Mouse (Mus musculus): ENCODE measurements around the gene Akt3. TPM values are rescaled to one million over a fixed set of nuclear protein-coding genes. Genes with fewer than 3 reads are reported as not detected.

The Akt3 gene
- polyA plus RNA-seq, 1 experiment from 2014 or later = 4.2 TPM

DNA sequence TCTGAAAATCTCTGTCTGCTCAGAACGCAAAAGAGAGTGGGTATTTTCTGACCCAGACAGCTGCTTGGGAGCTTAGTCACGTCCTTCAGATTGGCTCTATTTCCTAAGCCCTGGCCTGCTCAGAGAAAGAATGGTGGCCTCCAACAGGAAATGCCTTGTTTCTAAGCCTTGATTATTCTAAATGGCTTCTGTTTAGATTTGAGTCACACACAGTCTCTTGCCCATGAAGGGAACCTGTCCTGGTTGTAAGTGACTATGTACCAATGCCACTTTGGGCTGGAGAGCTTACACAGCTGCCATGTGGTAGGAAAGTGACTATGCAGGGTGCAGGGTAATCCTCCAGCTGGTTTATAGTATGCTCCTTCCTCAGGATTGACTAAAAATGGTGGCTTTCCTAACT, 243.7 kb downstream of the Akt3 start:
- Histone ChIP-seq H3K9me3 (no peaks in the 10 kb centered on the region), H3K36me3 (no peaks in the 10 kb centered on the region), H3K27me3 (replicated peaks) (no peaks in the 10 kb centered on the region), H3K27ac (no peak overlapping the region), H3K4me1 (replicated peaks) (peaks cover 7% of the 10 kb centered on the region; the same call in 1 of the 2 replicates), H3K4me2 (replicated peaks) (no peak overlapping the region), H3K4me3 (replicated peaks) (no peak overlapping the region), H3K9ac (no peak overlapping the region)
- ATAC-seq = no peak
- 42% methylated on average over 2 of the region's 2 CpGs for WGBS

DNA sequence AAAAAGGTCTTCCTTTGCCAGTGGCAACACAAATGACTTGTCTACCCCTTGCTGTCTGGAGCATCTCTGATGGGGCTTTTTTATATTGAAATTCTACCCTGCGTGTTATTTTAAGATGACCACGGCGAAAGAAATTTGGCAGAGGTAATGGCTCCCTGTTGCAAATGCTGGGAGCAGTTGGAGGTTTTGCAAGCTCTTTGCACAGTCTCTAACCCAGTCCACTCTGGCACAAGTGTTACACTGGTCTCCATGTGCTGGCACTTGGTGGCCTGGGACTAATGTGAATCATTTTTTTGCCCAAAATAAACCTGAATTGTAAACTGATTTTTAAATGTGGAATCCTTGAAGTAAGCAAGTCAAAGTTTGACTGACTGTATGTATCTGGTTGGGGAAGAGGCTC, 244.2 kb downstream of the Akt3 start:
- no peaks in the 10 kb centered on the region for H3K9me3 ChIP-seq
- no peak overlapping the region for H3K4me3 ChIP-seq (replicated peaks)
- H3K27ac ChIP-seq = no peak overlapping the region
- peaks cover 7% of the 10 kb centered on the region; the same call in 1 of the 2 replicates for H3K4me1 ChIP-seq (replicated peaks)
- H3K36me3 ChIP-seq = no peaks in the 10 kb centered on the region
- ATAC-seq = no peak
- no peak overlapping the region for H3K9ac ChIP-seq
- no peak overlapping the region for H3K4me2 ChIP-seq (replicated peaks)
- WGBS = 92% methylated on average over 3 of the region's 3 CpGs
- H3K27me3 ChIP-seq (replicated peaks) = no peaks in the 10 kb centered on the region

- no peaks in the 10 kb centered on the region for H3K9me3 ChIP-seq
- ATAC-seq = peak; percentile 64
- H3K36me3 ChIP-seq = no peaks in the 10 kb centered on the region
- no peaks in the 10 kb centered on the region for H3K27me3 ChIP-seq (replicated peaks)
- no peak overlapping the region for H3K27ac ChIP-seq
- H3K4me2 ChIP-seq (replicated peaks) = no peak overlapping the region
- H3K9ac ChIP-seq = no peak overlapping the region
- no peak overlapping the region for H3K4me3 ChIP-seq (replicated peaks)
- peaks cover 7% of the 10 kb centered on the region; the same call in 1 of the 2 replicates for H3K4me1 ChIP-seq (replicated peaks)
- 84% methylated on average over 1 of the region's 1 CpGs for WGBS
Measured at GRCm38 (mm10) chr1:177013313-177013712, 244.7 kb downstream of the Akt3 start.

GRCm38 (mm10) chr1:177012774-177013173, 245.2 kb downstream of the Akt3 start:
- Histone ChIP-seq H3K9me3 (no peaks in the 10 kb centered on the region), H3K9ac (no peak overlapping the region), H3K36me3 (no peaks in the 10 kb centered on the region), H3K4me2 (replicated peaks) (no peak overlapping the region), H3K27ac (no peak overlapping the region), H3K27me3 (replicated peaks) (no peaks in the 10 kb centered on the region), H3K4me1 (replicated peaks) (peaks cover 7% of the 10 kb centered on the region; the same call in 1 of the 2 replicates), H3K4me3 (replicated peaks) (no peak overlapping the region)
- no peak for ATAC-seq
- 73% methylated on average over 3 of the region's 3 CpGs for WGBS

DNA sequence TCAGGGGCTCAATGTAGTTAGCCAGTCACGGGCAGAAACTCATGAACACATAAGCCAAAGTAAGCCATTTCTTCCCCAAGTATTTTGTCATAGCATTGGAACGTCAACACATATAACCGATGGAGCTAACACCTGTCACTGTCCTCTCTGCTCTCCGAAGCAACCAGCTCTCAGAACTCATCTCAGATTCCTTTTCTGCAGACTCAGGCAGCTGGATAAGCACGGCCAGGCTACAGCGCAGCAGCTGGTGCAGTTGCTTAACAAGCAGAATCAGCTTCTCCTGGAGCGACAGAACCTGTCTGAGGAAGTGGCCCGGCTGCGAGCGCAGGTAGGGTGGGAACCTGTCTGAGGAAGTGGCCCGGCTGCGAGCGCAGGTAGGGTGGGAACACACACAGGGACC, 246.3 kb downstream of the Akt3 start:
- no peaks in the 10 kb centered on the region for H3K36me3 ChIP-seq
- no peak overlapping the region for H3K4me3 ChIP-seq (replicated peaks)
- no peak overlapping the region for H3K27ac ChIP-seq
- H3K4me1 ChIP-seq (replicated peaks) = peaks cover 7% of the 10 kb centered on the region; the same call in 1 of the 2 replicates
- no peak overlapping the region for H3K4me2 ChIP-seq (replicated peaks)
- no peaks in the 10 kb centered on the region for H3K27me3 ChIP-seq (replicated peaks)
- H3K9me3 ChIP-seq = no peaks in the 10 kb centered on the region
- 83% methylated on average over 13 of the region's 13 CpGs for WGBS
- no peak for ATAC-seq
- H3K9ac ChIP-seq = no peak overlapping the region

DNA sequence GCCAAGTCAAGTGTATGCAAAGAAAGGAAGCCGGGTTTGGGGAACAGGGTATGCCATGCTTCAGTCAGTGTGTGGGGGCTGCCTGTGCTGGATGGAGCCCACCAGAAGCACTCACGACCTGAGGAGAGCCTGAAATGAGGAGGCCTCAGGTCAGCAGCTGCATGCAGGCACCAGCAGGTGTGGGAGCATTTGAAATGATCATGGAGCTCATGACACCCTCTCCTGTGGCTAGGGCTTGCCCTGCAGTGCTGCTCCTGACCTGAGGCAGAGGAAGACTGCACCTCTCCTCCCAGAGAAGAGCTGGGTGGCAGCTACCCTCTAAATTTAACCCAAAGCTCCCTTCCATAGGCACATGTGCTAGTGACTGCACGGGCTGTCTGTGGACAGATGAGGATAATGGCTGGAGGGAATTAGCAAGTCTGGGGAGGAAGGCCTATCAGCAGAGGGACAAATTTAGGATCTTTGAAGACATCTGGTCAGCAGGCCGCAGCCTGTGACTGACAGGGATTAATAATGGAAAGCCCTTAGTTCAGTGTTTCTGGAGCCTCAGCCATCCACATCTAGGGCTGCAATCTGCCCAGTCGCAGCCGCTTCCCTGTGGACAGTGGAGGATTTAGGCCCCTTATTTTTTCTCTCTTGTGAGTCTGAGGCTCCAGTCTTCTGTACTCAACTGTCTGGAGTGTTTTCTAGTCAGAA, 247.2 kb downstream of the Akt3 start:
- 66% methylated on average over 6 of the region's 6 CpGs for WGBS
- Histone ChIP-seq H3K4me3 (replicated peaks) (no peak overlapping the region), H3K36me3 (no peaks in the 10 kb centered on the region), H3K27ac (no peak overlapping the region), H3K9me3 (no peaks in the 10 kb centered on the region), H3K27me3 (replicated peaks) (no peaks in the 10 kb centered on the region), H3K4me1 (replicated peaks) (peaks cover 7% of the 10 kb centered on the region; the same call in 1 of the 2 replicates), H3K4me2 (replicated peaks) (no peak overlapping the region), H3K9ac (no peak overlapping the region)
- ATAC-seq = no peak

DNA sequence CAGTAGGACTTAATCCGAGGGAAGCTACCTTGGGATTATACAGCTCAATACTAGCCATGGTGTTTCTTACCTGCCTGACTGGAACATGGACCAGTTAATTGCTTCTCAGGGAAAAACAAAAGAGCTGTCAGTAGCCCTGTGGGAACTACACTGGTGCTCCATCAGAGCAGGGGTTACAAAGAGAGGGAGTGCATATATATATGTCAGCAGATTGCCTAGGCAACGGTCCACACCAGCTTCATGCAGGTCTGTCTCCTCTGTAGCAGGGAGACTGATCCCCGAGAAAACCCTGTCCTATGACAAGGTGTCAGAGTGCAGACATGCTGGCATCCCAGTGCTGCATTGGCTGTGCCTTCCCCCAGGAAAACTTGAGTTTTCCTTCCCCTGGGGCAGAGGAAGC, 248.0 kb downstream of the Akt3 start:
- Histone ChIP-seq H3K4me1 (replicated peaks) (peaks cover 7% of the 10 kb centered on the region; the same call in 1 of the 2 replicates), H3K27me3 (replicated peaks) (no peaks in the 10 kb centered on the region), H3K9ac (no peak overlapping the region), H3K36me3 (no peaks in the 10 kb centered on the region), H3K27ac (no peak overlapping the region), H3K9me3 (no peaks in the 10 kb centered on the region), H3K4me2 (replicated peaks) (no peak overlapping the region), H3K4me3 (replicated peaks) (no peak overlapping the region)
- 69% methylated on average over 3 of the region's 3 CpGs for WGBS
- no peak for ATAC-seq

DNA sequence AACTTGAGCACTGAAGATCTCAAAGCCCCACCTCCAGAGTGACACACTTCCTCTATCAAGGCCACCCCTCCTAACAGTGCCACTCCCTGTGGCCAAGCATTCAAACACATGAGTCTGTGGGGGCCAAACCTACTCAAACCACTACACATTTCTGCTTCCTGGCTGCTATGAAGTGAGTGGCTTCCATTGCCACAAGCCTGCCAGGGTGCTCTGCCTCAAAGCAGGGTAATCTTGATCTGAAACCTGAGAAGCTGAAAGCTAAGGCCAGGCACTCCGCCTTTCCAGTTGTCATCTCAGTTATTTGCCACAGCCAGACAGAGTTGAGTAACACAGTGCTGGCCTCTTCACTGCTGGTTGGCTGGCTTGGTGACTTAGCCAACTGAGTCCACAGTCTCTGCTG, 249.2 kb downstream of the Akt3 start:
- WGBS = 61% methylated on average over 1 of the region's 1 CpGs
- H3K4me1 ChIP-seq (replicated peaks) = no peaks in the 10 kb centered on the region; the same call in 1 of the 2 replicates
- ATAC-seq = peak; percentile 11; the same call in 1 of the 2 replicates

GRCm38 (mm10) chr1:177007405-177007804, 250.6 kb downstream of the Akt3 start:
- no peak overlapping the region for H3K27ac ChIP-seq
- WGBS = 89% methylated on average over 3 of the region's 3 CpGs
- no peaks in the 10 kb centered on the region for H3K4me1 ChIP-seq (replicated peaks)
- no peak overlapping the region for H3K9ac ChIP-seq
- no peak overlapping the region for H3K4me2 ChIP-seq (replicated peaks)
- ATAC-seq = no peak
- no peaks in the 10 kb centered on the region for H3K9me3 ChIP-seq
- no peaks in the 10 kb centered on the region for H3K36me3 ChIP-seq
- H3K4me3 ChIP-seq (replicated peaks) = no peak overlapping the region
- no peaks in the 10 kb centered on the region for H3K27me3 ChIP-seq (replicated peaks)

More for the DNA sequence above, 249.2 kb downstream of the Akt3 start:
- no peak overlapping the region for H3K4me2 ChIP-seq (replicated peaks)
- H3K27ac ChIP-seq = no peak overlapping the region
- H3K4me3 ChIP-seq (replicated peaks) = no peak overlapping the region
- H3K27me3 ChIP-seq (replicated peaks) = no peaks in the 10 kb centered on the region
- H3K9ac ChIP-seq = no peak overlapping the region
- H3K9me3 ChIP-seq = no peaks in the 10 kb centered on the region
- no peaks in the 10 kb centered on the region for H3K36me3 ChIP-seq

DNA sequence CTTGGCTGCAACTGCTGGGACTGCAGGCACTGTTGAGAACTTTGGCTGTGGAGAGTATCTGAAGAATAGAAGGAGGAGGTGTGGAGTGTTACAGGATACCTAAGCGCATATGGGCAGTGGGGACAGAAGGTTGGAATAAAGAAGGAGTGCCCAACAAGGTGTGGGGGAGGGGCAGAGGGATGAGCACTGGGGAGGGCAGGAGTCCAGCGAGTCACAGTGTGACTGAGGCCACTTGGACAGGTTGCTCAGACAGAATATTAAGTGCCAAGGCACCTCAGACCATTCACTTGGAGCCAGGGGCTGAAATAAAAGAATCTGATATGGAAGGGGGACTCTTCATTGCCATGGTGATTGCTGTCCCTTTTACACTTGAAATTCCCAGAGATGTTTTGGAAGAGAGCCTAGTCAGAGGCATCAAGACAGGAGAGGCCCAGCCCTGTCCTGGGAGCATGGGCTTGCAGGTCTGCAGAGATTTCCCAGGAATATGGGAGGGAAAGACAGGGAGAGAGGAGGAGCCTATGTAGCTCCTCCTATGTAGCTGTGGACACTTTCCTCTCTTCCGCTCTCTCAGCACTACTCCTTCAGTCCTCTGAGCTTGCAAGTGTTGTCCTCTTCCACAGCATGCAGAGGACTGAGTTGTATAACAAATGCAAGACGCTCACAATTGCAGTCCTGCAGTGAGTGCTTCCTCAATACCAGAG, 253.8 kb downstream of the Akt3 start:
- no peak overlapping the region for H3K4me3 ChIP-seq (replicated peaks)
- WGBS = 73% methylated on average over 4 of the region's 4 CpGs
- no peaks in the 10 kb centered on the region for H3K4me1 ChIP-seq (replicated peaks)
- no peaks in the 10 kb centered on the region for H3K27me3 ChIP-seq (replicated peaks)
- H3K4me2 ChIP-seq (replicated peaks) = no peak overlapping the region
- H3K9ac ChIP-seq = no peak overlapping the region
- H3K27ac ChIP-seq = no peak overlapping the region
- 0 out of 2 replicates have a peak, but pooled peaks have one; percentile 8 for ATAC-seq
- no peaks in the 10 kb centered on the region for H3K9me3 ChIP-seq
- H3K36me3 ChIP-seq = no peaks in the 10 kb centered on the region

DNA sequence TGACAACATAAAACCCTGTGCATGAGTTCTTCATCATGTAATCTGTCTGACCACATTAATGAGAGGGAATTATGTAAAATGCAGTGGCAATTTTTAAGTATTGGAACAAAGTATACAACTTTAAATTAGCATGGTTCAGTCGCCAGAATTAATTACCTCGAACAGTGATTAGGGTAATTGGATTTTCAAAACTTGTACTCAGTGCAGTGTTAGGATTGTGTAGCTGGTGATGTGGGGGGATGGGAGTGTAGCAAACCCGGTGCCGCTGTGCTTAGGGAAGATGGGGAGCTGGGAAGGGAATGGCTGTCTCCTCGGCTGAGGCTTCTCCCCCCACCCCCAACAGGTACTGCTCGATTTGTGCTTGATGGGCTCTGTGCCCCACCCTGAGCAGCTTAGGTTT, 255.1 kb downstream of the Akt3 start:
- no peak overlapping the region for H3K4me3 ChIP-seq (replicated peaks)
- no peaks in the 10 kb centered on the region for H3K36me3 ChIP-seq
- 73% methylated on average over 6 of the region's 6 CpGs for WGBS
- no peaks in the 10 kb centered on the region for H3K9me3 ChIP-seq
- H3K9ac ChIP-seq = no peak overlapping the region
- ATAC-seq = no peak
- no peak overlapping the region for H3K4me2 ChIP-seq (replicated peaks)
- no peaks in the 10 kb centered on the region for H3K4me1 ChIP-seq (replicated peaks)
- no peak overlapping the region for H3K27ac ChIP-seq
- H3K27me3 ChIP-seq (replicated peaks) = no peaks in the 10 kb centered on the region

DNA sequence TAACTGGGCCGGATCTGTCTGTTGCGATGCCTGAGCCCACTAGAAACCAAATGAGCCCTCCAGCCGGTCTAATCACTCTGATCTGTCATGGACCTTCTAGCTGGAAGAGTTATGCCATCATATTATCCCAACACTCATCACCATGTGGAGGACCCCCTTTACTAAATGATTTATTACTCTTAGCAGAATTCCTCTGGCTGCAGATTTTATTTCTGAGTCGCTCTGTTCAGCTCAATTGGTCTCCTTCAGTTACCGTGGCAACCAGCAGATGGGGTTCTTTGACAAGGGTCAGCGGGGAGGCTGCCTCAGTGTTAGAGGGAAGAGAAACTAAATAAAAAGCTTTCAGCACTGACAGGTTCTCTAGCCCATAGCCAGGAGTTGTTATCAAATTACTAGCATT, 259.0 kb downstream of the Akt3 start:
- H3K9me3 ChIP-seq = no peaks in the 10 kb centered on the region
- peaks cover 8% of the 10 kb centered on the region; the same call in 1 of the 2 replicates for H3K4me1 ChIP-seq (replicated peaks)
- H3K4me3 ChIP-seq (replicated peaks) = no peak overlapping the region
- H3K27me3 ChIP-seq (replicated peaks) = no peaks in the 10 kb centered on the region
- H3K36me3 ChIP-seq = no peaks in the 10 kb centered on the region
- no peak for ATAC-seq
- no peak overlapping the region for H3K27ac ChIP-seq
- WGBS = 44% methylated on average over 6 of the region's 6 CpGs
- no peak overlapping the region for H3K4me2 ChIP-seq (replicated peaks)
- H3K9ac ChIP-seq = no peak overlapping the region
